Mouse (Mus musculus) neural tube, embryonic 15.5 days (tissue): ENCODE data around the gene Ccdc40. TPM values are rescaled to one million over a fixed set of nuclear protein-coding genes. Genes with fewer than 3 reads are reported as not detected.
"Not testable (repeated sequence)": the region's sequence is repeated elsewhere in the genome, so short reads cannot be mapped to it uniquely, and the experiment has no call there.

Experiments
- ATAC-seq: fragments of 200-750 bp; cut with Nextera tagmentation; 2 replicates; pipeline ENCODE4 v1.8.0; 2017; ENCODE audit warnings: mild to moderate bottlenecking, moderate TSS enrichment, moderate library complexity; ENCODE audit not compliant: low FRiP score
- H3K27ac ChIP-seq: fragments of 300-500 bp; sonication (generic); replicated peaks from 2 replicates; pipeline ENCODE4 v1.5.1; 2015; ENCODE audit warnings: mild to moderate bottlenecking, inconsistent platforms
- H3K27me3 ChIP-seq: fragments of 300-500 bp; sonication (generic); replicated peaks from 2 replicates; pipeline ENCODE4 v1.6.1; 2015; ENCODE audit warnings: inconsistent platforms
- H3K36me3 ChIP-seq: fragments of 300-500 bp; sonication (generic); 2 replicates; pipeline ENCODE4 v1.6.1; 2015; ENCODE audit warnings: inconsistent platforms
- H3K4me1 ChIP-seq: fragments of 300-500 bp; sonication (generic); 2 replicates; pipeline ENCODE4 v1.6.1; 2015; ENCODE audit warnings: inconsistent platforms
- H3K4me2 ChIP-seq: fragments of 300-500 bp; sonication (generic); 2 replicates; pipeline ENCODE4 v1.6.1; 2015; ENCODE audit warnings: inconsistent platforms, mild to moderate bottlenecking, moderate library complexity
- H3K4me3 ChIP-seq: fragments of 300-500 bp; sonication (generic); replicated peaks from 2 replicates; pipeline ENCODE4 v1.5.1; 2015; ENCODE audit warnings: mild to moderate bottlenecking, inconsistent platforms
- H3K9ac ChIP-seq: fragments of 300-500 bp; sonication (generic); replicated peaks from 2 replicates; pipeline ENCODE4 v1.6.1; 2015; ENCODE audit warnings: mild to moderate bottlenecking, inconsistent platforms
- H3K9me3 ChIP-seq: fragments of 300-500 bp; sonication (generic); replicated peaks from 2 replicates; pipeline ENCODE4 v1.6.1; 2016; ENCODE audit warnings: inconsistent platforms
- WGBS: fragments of 180-500 bp; shearing (Covaris S2); methylation state at CpG from one replicate; pipeline ENCODE4 v1.1.7; 2015; ENCODE audit warnings: mixed read lengths; 5-methylcytosine and 5-hydroxymethylcytosine counted together
- polyA plus RNA-seq: library from polyadenylated mRNA; unstranded; fragments of >200 nt; fragmentation: Nextera tagmentation; extraction: Ambion mirVana; gene quantifications from 2 replicates; pipeline ENCODE4 v1.2.1, GENCODE M21; 2015

Gene Ccdc40
- polyA plus RNA-seq, 1 experiment from 2014 or later = 13.2 TPM

DNA sequence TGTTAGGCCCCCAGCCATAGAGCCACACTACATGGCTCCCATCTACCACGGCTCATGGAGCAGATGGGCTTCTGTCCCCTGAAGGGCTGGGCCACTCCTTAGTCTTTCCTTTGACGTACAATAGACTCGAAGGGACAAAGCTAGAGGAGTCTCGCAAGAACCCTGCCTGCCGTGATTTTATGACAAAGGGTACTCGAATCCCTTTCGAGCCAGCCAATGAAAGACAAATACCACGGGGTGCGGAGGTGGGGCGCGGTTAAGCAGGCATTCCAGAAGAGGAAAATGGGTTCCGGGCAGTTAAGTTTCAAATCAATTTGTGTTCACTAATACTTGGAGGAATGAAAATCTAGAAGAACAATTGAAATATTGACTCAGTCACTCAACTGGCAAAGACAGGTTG is 11.1 kb downstream of the Ccdc40 start:
- Histone ChIP-seq H3K27me3 (no peaks in the 10 kb centered on the region), H3K27ac (no peak overlapping the region), H3K9ac (no peak overlapping the region), H3K4me1 (peaks cover 13% of the 10 kb centered on the region), H3K4me2 (no peak overlapping the region), H3K9me3 (no peaks in the 10 kb centered on the region), H3K36me3 (peaks cover 6% of the 10 kb centered on the region; the same call in 1 of the 2 replicates), H3K4me3 (no peak overlapping the region)
- ATAC-seq = no peak
- 74% methylated on average over 12 of the region's 12 CpGs for WGBS

- not testable (repeated sequence) for H3K36me3 ChIP-seq
Observed at GRCm38 (mm10) chr11:119245543-119245942, 17.2 kb downstream of the Ccdc40 start.

DNA sequence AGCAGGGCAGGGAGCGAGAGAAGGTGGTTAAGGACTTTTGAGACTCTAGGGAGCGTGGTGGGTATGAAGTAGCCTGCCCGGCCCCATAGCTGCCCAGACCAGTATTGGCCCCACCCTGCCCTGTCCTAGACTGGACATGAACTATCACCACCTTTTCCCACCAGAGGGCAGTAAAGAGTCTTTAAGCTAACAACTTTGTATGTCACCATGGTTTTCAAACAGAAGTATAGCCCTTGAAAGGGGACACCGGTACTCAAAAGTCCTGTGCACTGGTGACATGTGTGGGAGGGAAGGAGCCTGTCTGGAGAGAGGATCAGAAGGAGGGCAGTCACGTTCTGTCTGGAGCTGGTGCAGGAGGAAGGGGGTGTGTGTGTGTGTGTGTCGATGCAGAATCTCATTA is 20.6 kb downstream of the Ccdc40 start:
- H3K4me3 ChIP-seq = no peak overlapping the region
- H3K4me2 ChIP-seq = no peak overlapping the region
- H3K4me1 ChIP-seq = peaks cover 31% of the 10 kb centered on the region
- no peaks in the 10 kb centered on the region for H3K9me3 ChIP-seq
- H3K27ac ChIP-seq = no peak overlapping the region
- H3K36me3 ChIP-seq = no peaks in the 10 kb centered on the region
- no peaks in the 10 kb centered on the region for H3K27me3 ChIP-seq
- ATAC-seq = no peak
- WGBS = 40% methylated on average over 6 of the region's 6 CpGs
- no peak overlapping the region for H3K9ac ChIP-seq

More at GRCm38 (mm10) chr11:119245543-119245942, 17.2 kb downstream of the Ccdc40 start:
- ATAC-seq, H3K9ac ChIP-seq, H3K4me2 ChIP-seq, H3K27me3 ChIP-seq, H3K27ac ChIP-seq, H3K4me1 ChIP-seq, H3K9me3 ChIP-seq, H3K4me3 ChIP-seq: not testable (repeated sequence)
- WGBS = 91% methylated on average over 6 of the region's 6 CpGs

DNA sequence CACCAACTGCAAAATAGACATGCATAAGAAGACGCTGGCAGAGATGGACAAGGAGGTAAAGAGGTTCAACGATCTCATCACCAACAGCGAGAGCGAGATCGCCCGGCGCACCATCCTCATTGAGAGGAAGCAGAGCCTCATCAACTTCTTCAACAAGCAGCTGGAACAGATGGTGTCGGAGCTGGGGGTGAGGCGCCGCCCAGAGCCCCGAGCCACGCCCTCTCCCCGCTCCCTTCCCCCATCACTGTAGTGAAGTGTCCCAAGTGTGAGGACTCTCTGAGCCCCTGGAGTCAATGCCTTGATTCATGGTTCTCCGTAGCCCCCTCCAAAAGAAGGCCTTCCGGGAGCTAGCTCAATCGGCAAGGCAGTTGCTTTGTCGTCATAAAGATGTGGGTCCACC is 22.6 kb downstream of the Ccdc40 start:
- no peak for ATAC-seq
- Histone ChIP-seq H3K4me2 (peak overlapping the region; percentile 11; the same call in 1 of the 2 replicates), H3K27ac (no peak overlapping the region), H3K9ac (no peak overlapping the region), H3K4me3 (no peak overlapping the region), H3K27me3 (no peaks in the 10 kb centered on the region), H3K36me3 (no peaks in the 10 kb centered on the region), H3K4me1 (peaks cover 31% of the 10 kb centered on the region), H3K9me3 (no peaks in the 10 kb centered on the region)
- 49% methylated on average over 17 of the region's 17 CpGs for WGBS

GRCm38 (mm10) chr11:119252854-119253541 is 24.6 kb downstream of the Ccdc40 start:
- Histone ChIP-seq H3K4me1 (peaks cover 31% of the 10 kb centered on the region), H3K9me3 (no peaks in the 10 kb centered on the region), H3K27ac (peak overlapping the region; percentile 34; the same call in 1 of the 2 replicates), H3K36me3 (no peaks in the 10 kb centered on the region), H3K4me3 (peak overlapping the region; percentile 28), H3K27me3 (no peaks in the 10 kb centered on the region), H3K4me2 (peak overlapping the region; percentile 53), H3K9ac (no peak overlapping the region)
- WGBS = 7% methylated on average over 22 of the region's 22 CpGs
- ATAC-seq = peak; percentile 76

GRCm38 (mm10) chr11:119256557-119256956 is 28.2 kb downstream of the Ccdc40 start:
- H3K4me3 ChIP-seq, H3K4me2 ChIP-seq, H3K9me3 ChIP-seq, H3K27ac ChIP-seq, H3K36me3 ChIP-seq, H3K9ac ChIP-seq, ATAC-seq, H3K27me3 ChIP-seq: not testable (repeated sequence)
- 62% methylated on average over 5 of the region's 5 CpGs for WGBS
- peaks cover 24% of the 10 kb centered on the region for H3K4me1 ChIP-seq

- H3K27ac ChIP-seq = peak overlapping the region; percentile 56
- 71% methylated on average over 9 of the region's 9 CpGs for WGBS
- H3K9me3 ChIP-seq = no peaks in the 10 kb centered on the region
- H3K9ac ChIP-seq = peak overlapping the region; percentile 26
- no peak for ATAC-seq
- peak overlapping the region; percentile 30 for H3K4me3 ChIP-seq
- H3K4me1 ChIP-seq = peaks cover 9% of the 10 kb centered on the region
- peak overlapping the region; percentile 50 for H3K4me2 ChIP-seq
- H3K27me3 ChIP-seq = no peaks in the 10 kb centered on the region
- no peaks in the 10 kb centered on the region for H3K36me3 ChIP-seq
Observed at GRCm38 (mm10) chr11:119258216-119258571, 29.8 kb downstream of the Ccdc40 start.

- peak overlapping the region; percentile 56 for H3K27ac ChIP-seq
- peak overlapping the region; percentile 50 for H3K4me2 ChIP-seq
- H3K9me3 ChIP-seq = no peaks in the 10 kb centered on the region
- peak overlapping the region; percentile 30 for H3K4me3 ChIP-seq
- H3K9ac ChIP-seq = peak overlapping the region; percentile 26
- H3K27me3 ChIP-seq = no peaks in the 10 kb centered on the region
- ATAC-seq = peak; percentile 78
- no peaks in the 10 kb centered on the region for H3K36me3 ChIP-seq
- H3K4me1 ChIP-seq = peaks cover 4% of the 10 kb centered on the region; the same call in 1 of the 2 replicates
- 68% methylated on average over 23 of the region's 23 CpGs for WGBS
Observed at GRCm38 (mm10) chr11:119258572-119259322, 30.4 kb downstream of the Ccdc40 start.

- Histone ChIP-seq H3K9me3 (no peaks in the 10 kb centered on the region), H3K9ac (no peak overlapping the region), H3K27ac (no peak overlapping the region), H3K4me2 (no peak overlapping the region), H3K4me1 (peaks cover 4% of the 10 kb centered on the region; the same call in 1 of the 2 replicates), H3K4me3 (no peak overlapping the region), H3K27me3 (no peaks in the 10 kb centered on the region), H3K36me3 (peaks cover 8% of the 10 kb centered on the region; the same call in 1 of the 2 replicates)
- no peak for ATAC-seq
- WGBS = 92% methylated on average over 8 of the region's 8 CpGs
Observed at GRCm38 (mm10) chr11:119259977-119260376, 31.6 kb downstream of the Ccdc40 start.

GRCm38 (mm10) chr11:119264413-119264812 is 36.0 kb downstream of the Ccdc40 start:
- H3K36me3 ChIP-seq = peaks cover 9% of the 10 kb centered on the region; the same call in 1 of the 2 replicates

GRCm38 (mm10) chr11:119265811-119266210 is 37.4 kb downstream of the Ccdc40 start:
- no peak overlapping the region for H3K9ac ChIP-seq
- no peak for ATAC-seq

More at GRCm38 (mm10) chr11:119264413-119264812, 36.0 kb downstream of the Ccdc40 start:
- WGBS = 95% methylated on average over 13 of the region's 13 CpGs
- H3K9me3 ChIP-seq = no peaks in the 10 kb centered on the region
- peaks cover 24% of the 10 kb centered on the region for H3K4me1 ChIP-seq
- H3K27me3 ChIP-seq = no peaks in the 10 kb centered on the region
- H3K4me3 ChIP-seq = no peak overlapping the region
- H3K4me2 ChIP-seq = no peak overlapping the region
- H3K9ac ChIP-seq = no peak overlapping the region
- no peak for ATAC-seq
- H3K27ac ChIP-seq = no peak overlapping the region

More at GRCm38 (mm10) chr11:119265811-119266210, 37.4 kb downstream of the Ccdc40 start:
- Histone ChIP-seq H3K4me1 (peaks cover 38% of the 10 kb centered on the region), H3K27ac (no peak overlapping the region), H3K27me3 (no peaks in the 10 kb centered on the region), H3K9me3 (no peaks in the 10 kb centered on the region), H3K36me3 (peaks cover 15% of the 10 kb centered on the region), H3K4me2 (no peak overlapping the region), H3K4me3 (no peak overlapping the region)
- 79% methylated on average over 7 of the region's 7 CpGs for WGBS
